Mouse (Mus musculus) ES-Bruce4 (cell line): Measurements from ENCODE around the gene Tmub1.

Experiments used
- CTCF ChIP-seq: IDR thresholded peaks from one replicate; pipeline ENCODE4 v1.8.1; 2011; ENCODE audit warnings: low read depth, low read length
- EP300 ChIP-seq: IDR thresholded peaks from 2 replicates; pipeline ENCODE4 v1.6.1; 2011; ENCODE audit warnings: low read depth, low read length; ENCODE audit not compliant: insufficient read depth
- POLR2A ChIP-seq: IDR thresholded peaks from one replicate; pipeline ENCODE4 v1.8.1; 2011; ENCODE audit warnings: low read length; ENCODE audit not compliant: insufficient read depth

- TF ChIP-seq CTCF = no peak
- no peak for TF ChIP-seq POLR2A
- no peak for TF ChIP-seq EP300
These were observed 34.5 kb downstream of the Tmub1 start, which contains the start of gene Asic3 for GRCm38 (mm10) chr5:24413042-24413693.
